Mouse (Mus musculus): Measurements from ENCODE around the gene Astn1.

GRCm38 (mm10) chr1:158607201-158607600 lies 245.1 kb downstream of the Astn1 start:
- TF ChIP-seq CTCF (IDR thresholded peaks at IDR 0.05; ENCODE audit: low read depth) (no peak), EP300 (IDR thresholded peaks at IDR 0.05; ENCODE audit: low read depth) (no peak)
